ENCODE assay signal across 8 mouse cellular contexts in the genomic region with DNA sequence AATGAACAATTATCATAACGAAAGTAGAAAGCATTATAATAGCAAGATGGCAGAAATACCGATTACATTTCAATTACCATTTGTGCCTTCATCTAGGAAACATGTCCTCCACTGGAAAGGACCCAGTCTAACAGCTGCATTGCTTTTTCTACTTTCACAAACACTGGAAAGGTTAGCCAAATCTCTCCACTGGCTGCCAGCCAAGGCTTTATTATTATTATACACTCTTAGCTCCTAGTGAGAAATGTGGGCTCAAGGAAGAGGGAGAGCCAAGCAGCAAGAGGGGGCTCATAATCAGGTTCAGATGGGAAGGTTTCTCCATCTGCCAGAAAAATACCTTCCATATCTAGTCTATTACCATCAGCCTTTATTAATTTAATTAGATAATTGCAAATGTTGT. TPM values are rescaled to one million over a fixed set of nuclear protein-coding genes. Genes with fewer than 3 reads are reported as not detected.
DNase-seq lines count a peak whose midpoint lies in the region; ATAC-seq and TF ChIP-seq lines count a peak whose summit lies in the region.

No protein-coding gene starts in this region.

- no peak overlapping the region for H3K9ac ChIP-seq in intestine, embryonic 16.5 days (ENCODE audit: low read depth, low read length)

- no peak overlapping the region for H3K4me2 ChIP-seq in intestine, embryonic 16.5 days (ENCODE audit: low read depth, low read length)

- no peaks in the 10 kb centered on the region for H3K27me3 ChIP-seq in intestine, embryonic 16.5 days (replicated peaks; ENCODE audit: control insufficient read depth, insufficient read depth, low read length)

- H3K4me1 ChIP-seq in lung, adult 2 months (ENCODE audit: control insufficient read depth, insufficient read depth, low read length): peaks cover 34% of the 10 kb centered on the region
- peaks cover 22% of the 10 kb centered on the region for H3K4me1 ChIP-seq in intestine, embryonic 16.5 days (ENCODE audit: control insufficient read depth, insufficient read depth, low read length)

- H3K9me3 ChIP-seq in intestine, embryonic 16.5 days (ENCODE audit: control insufficient read depth, low read length): no peaks in the 10 kb centered on the region

- H3K4me3 ChIP-seq in lung, adult 2 months (replicated peaks; ENCODE audit: extremely low read depth, low read depth, low read length): no peak overlapping the region
- H3K4me3 ChIP-seq in intestine, embryonic 16.5 days (ENCODE audit: low read length): no peak overlapping the region

- 33% methylated on average over 2 of the region's 2 CpGs for whole genome bisulfite sequencing in lung, adult 2 months
- 61% methylated on average over 2 of the region's 2 CpGs for WGBS in intestine, embryonic 16.5 days

- TF ChIP-seq POLR2A in lung, adult 2 months (IDR thresholded peaks at IDR 0.05; ENCODE audit: borderline replicate concordance, extremely low read depth, low read depth, low read length): no peak

- DNase-seq in cerebellum, adult 9-10 months: peak; percentile 74
- DNase-seq in cerebellum, adult 11 months: no peak
- DNase-seq in lung, adult 18-20 months: peak; percentile 42 to 68
- DNase-seq in lung, adult 2 months: no peak
- DNase-seq in ovary, postnatal 36 days (ENCODE audit: low spot score): peak; percentile 43

- no peaks in the 10 kb centered on the region for H3K36me3 ChIP-seq in intestine, embryonic 16.5 days (ENCODE audit: control insufficient read depth, insufficient read depth, low read length)

- 0 out of 2 replicates have a peak, but pooled peaks have one; percentile 26 for ATAC-seq in intestine, embryonic 16.5 days
- ATAC-seq in CD4-positive, CD25-positive, alpha-beta regulatory T cell, adult 4 months: no peak
- no peak for ATAC-seq in megakaryocyte progenitor cell, adult 5-6 weeks (replicated peaks; ENCODE audit: poor library complexity)

- H3K27ac ChIP-seq in intestine, embryonic 16.5 days (ENCODE audit: low read length): no peak overlapping the region

- TF ChIP-seq CTCF in lung, adult 2 months (IDR thresholded peaks at IDR 0.05; ENCODE audit: insufficient read depth, low read length): no peak

RNA-seq across cellular contexts. Expression of gene Sptbn1, which starts 35.9 kb away (rescaled TPM):
- 222 and 294 TPM in 2 replicates for polyA plus RNA-seq in lung, adult 2 months (2012; rRNA removed)
- polyA plus RNA-seq in intestine, embryonic 16.5 days (2015; fragmentation: Nextera tagmentation; extraction: Ambion mirVana): 98.1 and 110 TPM in 2 replicates
- 100 to 1,000 TPM in 1 of 2 experiments, 10 to 100 TPM in 1; 95.8 to 120 TPM for polyA plus RNA-seq in CD4-positive, CD25-positive, alpha-beta regulatory T cell, adult 4 months (2017; shearing (Covaris generic))
- 108 TPM in 2 replicates for total RNA-seq in megakaryocyte progenitor cell, adult 5-6 weeks (2015)
- total RNA-seq in megakaryocyte progenitor cell, adult 5-6 weeks (2017): 127 and 141 TPM in 2 replicates

Comparison
In these comparisons a context has a peak if more than half of its experiments do, and no peak if none do; other contexts are left out.
1. DNase-seq: peak in cerebellum, adult 9-10 months (single experiment), lung, adult 18-20 months (2 of 2) and ovary, postnatal 36 days (single experiment); none in cerebellum, adult 11 months (single experiment) and lung, adult 2 months (single experiment).